Mouse (Mus musculus) G1E-ER4 (cell line): ENCODE data around the gene Fat1. TPM values are rescaled to one million over a fixed set of nuclear protein-coding genes. Genes with fewer than 3 reads are reported as not detected.

Experiments used
- GATA1 ChIP-seq: IDR thresholded peaks from one replicate; pipeline ENCODE4 v1.8.0; 2012; ENCODE audit warnings: low read length, inconsistent platforms
- polyA plus RNA-seq: library from polyadenylated mRNA; stranded (reverse); fragments of >175 nt; gene quantifications from 2 replicates; pipeline ENCODE4 v1.2.3, GENCODE M21; 2012

Gene Fat1
- polyA plus RNA-seq = not detected in 2 replicates

DNA sequence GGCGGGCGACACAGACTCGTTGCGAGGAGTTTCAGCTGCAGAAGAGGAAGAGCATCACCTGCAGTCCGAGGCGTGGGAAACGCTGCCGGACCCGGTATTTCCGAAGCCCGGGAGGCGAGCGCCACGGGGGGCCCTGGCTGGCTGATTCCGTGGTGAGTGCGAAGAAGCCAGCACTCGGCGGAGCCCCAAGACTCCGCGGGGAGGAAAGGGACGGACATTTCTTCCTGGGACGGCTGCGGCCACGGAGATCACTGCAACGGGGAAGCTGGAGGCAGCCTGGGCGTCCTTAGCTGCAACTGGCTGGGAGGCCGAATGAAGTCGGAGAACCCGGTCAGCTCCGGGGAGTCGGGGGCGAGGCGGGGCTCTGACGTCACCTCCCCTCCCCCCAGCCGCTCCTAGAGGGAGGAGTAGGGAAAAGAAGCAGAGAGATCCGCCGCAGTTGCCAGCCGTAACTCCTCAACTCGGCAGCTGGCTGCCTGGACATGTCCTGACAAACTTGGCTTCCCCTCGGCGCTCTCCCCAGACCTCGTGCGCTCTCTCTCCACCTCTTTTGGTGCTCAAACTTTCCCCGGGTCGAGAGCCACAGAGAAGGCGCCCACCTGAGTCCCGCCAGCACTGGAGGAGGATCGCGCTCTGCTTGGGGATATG lies at the start of gene Fat1:
Gene Fat1 (plus strand): TSS at position 598 of the 648 bp plus-strand sequence.
- no peak for TF ChIP-seq GATA1

DNA sequence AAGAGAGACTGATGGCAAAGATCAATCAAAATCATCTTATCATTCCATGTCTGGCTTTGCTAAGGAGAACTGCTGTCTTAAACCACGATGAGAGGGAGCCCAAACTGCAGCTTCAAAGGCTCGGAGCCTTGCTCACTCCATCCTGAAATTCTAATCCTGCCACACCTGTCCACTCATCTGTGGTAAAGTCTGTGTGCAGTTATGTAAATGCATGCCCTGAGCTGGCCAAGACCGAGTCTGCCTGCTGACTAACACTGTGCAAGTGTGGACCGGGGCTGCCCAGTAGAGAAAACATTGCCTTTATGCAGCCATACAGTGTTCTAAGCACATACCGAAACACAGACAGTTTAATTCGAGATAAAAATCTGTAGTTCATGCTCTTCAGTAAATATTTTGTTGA lies 40.6 kb upstream of the Fat1 start:
- no peak for TF ChIP-seq GATA1

DNA sequence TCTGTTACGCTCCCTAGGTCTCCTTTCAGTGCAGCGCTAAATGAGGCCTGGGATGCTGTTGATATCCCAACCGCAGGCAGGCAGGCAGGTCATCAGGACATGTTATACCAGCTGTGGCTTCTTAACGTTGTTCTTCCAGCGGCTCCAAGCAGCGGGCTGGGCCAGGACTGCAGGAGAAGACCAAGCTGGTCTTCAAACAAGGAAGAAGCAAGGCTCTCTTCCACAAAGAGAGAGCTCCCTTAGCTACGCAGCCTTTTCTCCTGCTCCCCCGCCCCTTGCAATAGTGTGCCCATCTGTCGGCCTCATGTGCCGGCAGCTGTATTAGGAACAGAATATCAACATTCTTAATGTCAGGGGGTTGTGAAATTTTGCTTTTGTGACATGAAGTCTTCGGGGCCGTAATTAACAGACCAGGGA lies 35.7 kb upstream of the Fat1 start:
- TF ChIP-seq GATA1 = no peak

- no peak for TF ChIP-seq GATA1
These were observed 23.9 kb upstream of the Fat1 start for GRCm38 (mm10) chr8:44911126-44911903.

DNA sequence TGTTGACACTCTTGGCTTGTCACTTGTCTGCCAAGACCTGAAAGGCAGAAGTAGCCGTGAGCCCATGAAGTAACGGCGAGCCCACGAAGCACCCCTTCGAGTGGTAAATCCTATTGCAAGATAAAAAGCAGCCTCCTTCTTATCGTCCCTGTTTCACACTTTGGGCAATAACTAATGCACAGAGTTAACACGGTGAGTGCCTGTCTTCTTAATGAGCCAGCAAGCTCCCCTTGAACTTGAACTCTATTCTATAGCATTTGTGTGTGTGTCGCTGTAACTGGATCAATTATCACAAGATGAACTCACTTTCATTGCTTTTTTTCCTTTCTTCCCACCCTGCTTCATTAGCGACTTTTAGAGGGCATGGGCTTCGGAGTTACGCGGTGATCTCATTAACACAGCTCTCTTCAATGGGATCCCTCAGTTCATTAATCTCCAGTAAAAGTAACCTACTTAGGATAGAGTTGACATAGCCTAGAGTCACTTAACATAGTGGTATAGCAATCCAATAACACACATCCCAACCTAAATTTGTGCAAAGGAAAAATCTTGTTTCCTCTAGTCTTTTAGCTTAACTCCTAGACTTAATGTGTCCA lies 15.7 kb upstream of the Fat1 start:
- no peak for TF ChIP-seq GATA1

DNA sequence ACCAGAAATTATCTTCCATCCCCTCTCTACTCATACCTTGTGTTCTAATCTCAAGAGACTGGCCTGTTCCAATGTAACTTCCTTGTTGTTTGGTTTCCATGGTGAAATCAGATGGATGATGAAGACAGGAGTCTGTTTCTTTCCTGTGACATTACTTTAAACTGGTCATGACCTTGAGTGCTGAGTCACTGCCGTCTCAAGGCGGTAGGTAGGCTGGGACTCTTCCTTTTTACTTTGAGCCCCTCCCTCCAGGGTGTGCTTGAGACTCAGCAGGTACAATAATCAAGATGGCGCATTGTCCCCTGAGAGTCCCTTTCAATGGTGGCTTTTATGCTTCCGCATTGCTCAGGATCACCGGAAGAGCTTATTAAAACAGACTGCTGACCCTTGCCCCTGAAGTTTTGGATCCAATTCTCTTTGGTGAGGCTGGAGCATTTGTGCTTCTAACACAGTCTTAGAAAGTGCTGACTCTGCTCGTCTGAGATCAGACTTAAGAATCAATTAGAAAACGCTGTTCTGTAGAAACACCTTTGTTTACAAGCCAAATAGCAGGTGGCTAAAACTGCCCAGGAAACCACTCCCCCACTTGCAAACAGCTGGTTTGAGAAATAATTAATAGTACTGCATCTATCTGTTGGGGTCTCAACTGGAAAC lies 14.7 kb upstream of the Fat1 start:
- TF ChIP-seq GATA1 = no peak

DNA sequence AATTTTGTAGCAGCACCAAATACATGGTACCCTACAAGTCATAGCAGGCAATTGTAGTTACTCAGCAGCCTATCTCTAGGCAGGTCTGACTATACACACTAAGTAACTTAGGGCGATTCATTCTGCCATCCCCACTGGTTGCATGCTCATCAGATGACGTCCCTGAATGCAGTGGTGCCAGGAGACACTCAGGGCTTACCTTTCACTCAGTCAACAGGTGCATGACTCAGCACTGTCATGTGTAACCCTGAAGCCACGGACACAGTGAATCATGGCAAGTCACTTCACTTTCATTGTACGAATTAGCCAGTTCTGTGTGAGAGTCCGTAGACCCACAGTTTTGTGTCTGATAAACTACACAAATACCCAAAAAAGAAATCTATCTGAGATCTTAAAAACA lies 10.3 kb upstream of the Fat1 start:
- TF ChIP-seq GATA1 = no peak

GRCm38 (mm10) chr8:44930058-44930457 lies 5.2 kb upstream of the Fat1 start:
- TF ChIP-seq GATA1 = no peak

DNA sequence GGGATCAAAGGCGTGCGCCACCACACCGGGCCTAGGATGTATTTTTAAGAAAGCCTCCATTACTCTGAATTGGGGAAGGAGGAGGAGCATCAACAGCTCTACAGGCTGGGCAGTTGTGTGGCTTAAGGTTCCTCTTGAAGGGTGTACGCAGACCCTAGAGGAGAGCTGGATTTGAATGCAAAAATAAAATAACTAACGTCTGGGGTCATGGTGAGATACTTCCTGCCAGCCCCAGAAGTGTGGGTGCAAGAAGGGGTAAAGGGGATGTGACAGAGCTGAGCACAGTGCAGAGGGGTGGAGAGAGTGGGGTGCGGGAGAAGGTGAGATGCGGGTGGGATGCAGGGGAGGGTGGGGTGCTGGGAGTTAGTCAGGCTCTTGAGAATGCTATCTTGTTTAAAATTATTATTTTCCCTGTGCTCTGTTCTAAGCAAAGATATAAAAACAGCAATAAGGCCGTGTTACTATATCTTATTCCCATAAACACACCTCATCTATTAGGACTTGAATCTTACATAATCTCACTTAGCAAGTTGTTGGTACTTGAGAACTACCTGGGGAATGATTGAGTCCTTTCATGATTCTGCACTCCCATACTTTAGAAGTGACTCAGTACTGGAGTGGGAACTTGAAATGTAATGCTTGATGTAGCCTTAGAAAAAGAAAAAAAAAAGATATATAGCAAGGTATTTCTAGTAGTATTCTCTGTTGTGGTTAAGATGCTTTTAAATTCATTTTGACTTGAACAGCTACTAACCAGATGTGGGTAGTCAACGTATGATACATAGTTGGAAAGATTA lies 2.5 kb upstream of the Fat1 start:
- no peak for TF ChIP-seq GATA1

GRCm38 (mm10) chr8:44933478-44933877 lies 1.8 kb upstream of the Fat1 start:
- TF ChIP-seq GATA1 = no peak

DNA sequence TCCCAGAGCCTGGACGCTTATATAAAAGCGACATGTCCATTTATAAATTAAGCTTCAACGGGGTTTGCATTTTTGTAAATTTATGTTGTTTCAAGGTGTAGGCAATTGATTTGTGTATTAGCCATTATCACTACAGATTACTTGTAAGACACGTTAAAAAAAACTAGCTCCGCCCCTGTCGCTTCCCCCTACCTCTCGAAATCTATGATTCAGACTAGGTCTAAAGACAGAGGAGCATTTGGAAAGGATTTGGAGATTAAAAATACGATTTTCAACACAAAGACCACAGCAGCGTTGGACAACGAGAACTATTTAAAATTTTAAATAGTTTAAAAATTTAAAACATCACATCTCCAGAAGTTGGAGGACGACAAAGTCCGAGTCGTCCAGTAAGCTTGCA lies 831 bp upstream of the Fat1 start:
- TF ChIP-seq GATA1 = no peak

GRCm38 (mm10) chr8:44935741-44936140 lies 494 bp downstream of the Fat1 start:
- no peak for TF ChIP-seq GATA1

DNA sequence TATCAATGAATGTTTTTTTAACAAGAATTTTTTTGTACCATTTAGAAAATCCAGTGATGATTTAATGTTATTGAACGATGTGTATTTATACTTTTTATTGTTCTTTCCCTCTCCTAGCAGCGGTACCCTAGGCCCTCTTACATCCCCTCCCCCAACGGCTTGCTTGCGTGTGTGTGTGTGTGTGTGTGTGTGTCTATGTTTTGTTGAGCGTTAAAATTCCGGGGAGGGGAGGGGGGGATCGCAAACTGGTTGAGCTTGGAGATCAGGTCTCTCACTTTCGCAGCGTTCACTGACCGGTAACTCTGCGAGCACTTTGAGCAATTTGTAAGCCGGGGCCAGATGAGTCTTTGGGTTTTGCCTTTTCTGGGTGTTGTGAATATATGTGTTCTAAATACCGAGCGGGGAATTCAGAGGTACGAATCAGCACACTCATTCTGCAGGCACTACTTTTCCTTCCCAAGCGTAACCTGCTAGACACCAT lies 1.3 kb downstream of the Fat1 start:
- no peak for TF ChIP-seq GATA1

DNA sequence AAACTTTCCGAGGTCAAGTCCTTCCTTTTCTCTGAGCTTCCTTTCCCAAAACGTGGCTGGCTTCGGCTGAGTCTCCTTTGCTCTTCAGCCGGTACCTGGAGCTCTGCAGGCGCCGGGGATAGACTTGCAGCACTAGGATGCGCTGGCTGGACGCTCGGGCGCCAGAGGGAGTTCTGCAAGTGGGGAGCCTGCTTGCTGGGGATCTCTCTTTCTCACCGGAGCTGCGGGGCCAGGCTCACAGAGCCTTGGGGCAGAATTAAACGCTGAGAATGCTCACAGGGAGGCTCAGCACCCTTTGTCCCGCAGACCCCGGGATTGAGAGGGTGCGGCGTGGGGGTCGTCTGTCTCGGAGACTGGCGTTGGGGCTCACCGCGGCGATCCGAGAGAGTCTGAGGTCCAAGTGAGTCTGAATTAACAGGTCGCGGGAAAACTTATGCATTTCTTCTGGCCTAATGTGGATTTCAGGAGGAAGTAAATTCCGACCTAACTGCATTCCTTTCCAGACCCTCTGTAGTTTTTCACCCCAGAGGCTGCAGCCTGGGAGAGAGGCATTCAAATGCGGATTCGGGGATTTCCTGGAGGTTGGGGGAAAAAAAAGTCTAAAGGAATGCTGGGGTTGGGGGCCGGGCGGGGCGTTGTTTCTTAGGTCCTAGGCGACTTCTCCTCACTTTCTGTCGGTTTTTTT lies 2.0 kb downstream of the Fat1 start:
- no peak for TF ChIP-seq GATA1
